Mouse (Mus musculus): ENCODE measurements around the gene Gm11084.

DNA sequence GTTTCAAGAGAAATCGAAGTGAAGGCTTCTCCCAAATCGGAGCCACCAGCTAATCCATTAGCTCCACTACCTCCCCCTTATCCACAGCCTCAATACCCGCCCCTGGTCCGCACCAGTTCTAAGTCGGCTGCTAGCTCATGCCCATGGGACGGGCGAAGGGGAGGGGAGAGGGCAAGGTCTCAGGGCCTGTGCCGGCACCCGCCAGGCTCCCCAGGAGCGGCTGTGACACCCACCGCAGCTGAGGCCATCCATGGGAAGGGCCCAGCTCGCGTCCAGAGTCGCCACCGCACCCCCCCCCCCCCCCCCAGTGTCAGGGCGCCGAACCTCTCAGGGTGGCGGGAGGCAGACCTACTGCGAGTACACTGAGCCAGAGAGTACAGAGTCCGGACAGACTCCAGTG, 26.1 kb upstream of the Gm11084 start:
- TF ChIP-seq CTCF (IDR thresholded peaks at IDR 0.05; ENCODE audit: borderline replicate concordance, extremely low read depth, insufficient read depth, insufficient read length) (no peak), POLR2A (IDR thresholded peaks at IDR 0.05; ENCODE audit: borderline replicate concordance, extremely low read depth, insufficient read depth, insufficient read length, poor library complexity, severe bottlenecking) (no peak)
